Mouse (Mus musculus): ENCODE data around the gene Nlgn3.
"Not testable (repeated sequence)": the region's sequence is repeated elsewhere in the genome, so short reads cannot be mapped to it uniquely, and the experiment has no call there.

Gene Nlgn3

DNA sequence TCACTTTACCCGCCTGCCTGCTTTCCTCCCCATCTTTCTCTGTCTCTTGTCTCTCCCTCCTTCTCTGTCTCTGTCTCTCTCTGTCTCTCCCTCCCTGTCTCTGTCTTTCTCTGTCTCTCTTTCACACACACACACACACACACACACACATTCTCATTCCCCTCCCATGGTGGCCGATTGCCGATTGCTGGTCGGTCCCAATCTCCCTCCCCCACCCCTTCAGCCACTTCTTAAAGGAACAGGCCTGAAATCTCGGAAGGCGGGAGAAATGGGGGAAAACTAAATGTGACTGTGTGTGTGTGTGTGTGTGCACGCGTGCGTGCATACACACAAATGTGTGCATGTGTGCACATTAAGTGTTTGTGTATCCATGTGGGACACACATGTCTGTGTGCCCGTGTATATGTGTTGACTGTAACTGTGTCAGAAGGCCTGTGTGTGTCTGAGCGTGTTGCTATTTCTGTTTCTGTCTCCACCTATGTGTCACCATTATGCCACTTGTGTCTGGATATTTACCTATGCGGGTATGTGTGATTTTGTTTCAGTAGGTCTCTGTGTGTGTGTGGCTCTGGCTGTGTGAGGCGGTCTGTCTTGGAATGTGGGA is 1.6 kb downstream of the Nlgn3 start:
- DNase-seq, result no peak

DNA sequence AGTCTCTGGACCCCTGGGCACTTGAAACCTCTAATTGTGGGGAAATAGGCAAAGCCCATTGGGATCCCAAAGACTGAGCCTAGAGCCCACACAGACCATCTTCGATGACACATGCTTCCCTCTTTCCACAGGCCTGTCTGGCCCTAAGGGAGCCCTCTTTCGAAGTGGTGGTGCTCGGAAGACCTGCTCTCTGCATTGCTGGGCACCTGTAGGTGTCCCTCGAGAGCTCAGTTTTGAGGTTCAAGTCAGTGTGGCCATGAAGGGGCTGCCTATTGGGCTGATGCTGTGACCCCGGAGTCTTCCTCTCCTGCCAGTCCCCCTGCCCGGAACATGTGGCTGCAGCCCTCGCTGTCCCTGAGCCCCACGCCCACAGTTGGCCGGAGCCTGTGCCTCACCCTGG is 2.7 kb downstream of the Nlgn3 start:
- no peak for DNase-seq

DNA sequence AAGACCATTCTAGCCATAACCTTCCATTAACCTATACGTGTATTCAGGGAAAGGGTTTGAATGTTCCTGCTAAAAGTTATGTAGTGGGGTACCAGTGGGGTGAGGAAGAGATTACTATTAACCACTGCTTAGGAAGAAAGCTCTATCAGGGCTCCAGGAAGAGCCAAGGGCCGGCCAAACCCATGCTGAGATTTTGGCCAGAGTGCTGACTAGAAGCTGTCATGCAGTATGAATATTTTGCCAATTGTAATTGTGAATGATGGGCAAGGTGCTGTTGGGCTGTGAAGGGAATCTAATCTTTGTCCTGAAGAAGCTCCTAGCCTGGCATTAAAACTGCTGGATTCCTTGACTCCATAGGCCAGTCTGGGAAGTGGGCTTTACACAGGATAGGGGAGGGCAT is 5.7 kb downstream of the Nlgn3 start:
- DNase-seq, result no peak

DNA sequence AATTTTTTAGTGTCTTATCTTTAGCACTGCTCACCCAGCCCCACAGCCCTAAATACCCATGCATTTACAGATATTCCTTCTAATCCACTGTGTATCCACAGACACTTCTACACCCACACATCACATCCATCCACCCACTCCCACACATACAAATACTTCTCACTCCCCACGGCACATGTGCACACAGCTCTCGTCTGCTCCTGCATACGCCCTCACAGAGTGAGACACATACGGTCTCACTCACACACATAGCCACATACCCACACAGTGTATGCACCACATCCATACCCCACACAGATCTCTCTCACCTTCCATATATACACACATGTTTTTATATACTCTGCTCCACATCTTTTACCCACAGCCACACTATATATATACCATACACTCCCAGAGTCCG is 10.3 kb downstream of the Nlgn3 start:
- DNase-seq, result no peak

DNA sequence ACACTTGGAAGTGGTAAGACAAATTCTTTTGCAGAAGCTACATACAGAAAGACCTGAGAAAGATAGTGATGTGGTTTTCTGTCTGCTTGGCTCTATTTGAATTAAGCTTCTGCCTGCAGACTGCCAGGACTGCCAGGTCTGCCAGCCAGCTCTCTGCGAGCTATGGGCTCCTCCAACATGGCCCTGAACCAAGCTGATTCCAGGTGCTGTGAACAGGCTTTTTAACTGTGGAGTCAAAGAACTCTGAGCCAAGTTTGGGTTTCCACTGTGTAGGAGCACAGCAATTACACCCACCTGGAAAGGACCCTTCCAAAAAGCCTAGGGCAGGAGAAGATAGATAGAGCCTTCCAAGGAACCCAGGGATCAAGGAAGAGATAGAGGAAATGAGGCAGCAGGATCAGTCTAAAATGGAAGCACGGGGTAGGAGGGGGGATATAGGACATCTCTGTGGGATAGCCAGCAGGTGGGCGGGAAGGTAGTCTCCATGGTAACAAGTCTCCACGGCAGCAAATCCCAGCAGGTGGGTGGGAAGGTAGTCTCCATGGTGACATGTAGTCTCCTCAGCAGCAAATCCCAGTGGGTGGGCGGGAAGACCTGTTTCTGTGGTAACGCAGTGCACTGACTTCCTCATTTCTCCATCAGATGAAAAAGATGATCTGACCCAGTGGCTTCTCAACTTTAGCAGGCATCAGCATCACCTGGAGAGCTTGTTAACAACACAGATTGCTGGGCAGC is 14.8 kb downstream of the Nlgn3 start:
- peak; percentile 76 for DNase-seq

DNA sequence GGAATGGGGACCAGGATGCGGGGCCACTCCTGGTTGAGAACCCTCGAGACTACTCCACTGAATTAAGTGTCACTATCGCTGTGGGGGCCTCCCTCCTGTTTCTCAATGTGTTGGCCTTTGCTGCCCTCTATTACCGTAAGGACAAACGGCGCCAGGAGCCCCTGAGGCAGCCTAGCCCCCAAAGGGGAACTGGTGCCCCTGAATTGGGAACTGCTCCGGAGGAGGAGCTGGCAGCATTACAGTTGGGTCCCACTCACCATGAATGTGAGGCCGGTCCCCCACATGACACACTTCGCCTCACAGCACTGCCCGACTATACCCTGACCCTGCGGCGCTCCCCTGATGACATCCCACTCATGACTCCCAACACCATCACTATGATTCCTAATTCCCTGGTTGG is 20.8 kb downstream of the Nlgn3 start:
- no peak for DNase-seq

DNA sequence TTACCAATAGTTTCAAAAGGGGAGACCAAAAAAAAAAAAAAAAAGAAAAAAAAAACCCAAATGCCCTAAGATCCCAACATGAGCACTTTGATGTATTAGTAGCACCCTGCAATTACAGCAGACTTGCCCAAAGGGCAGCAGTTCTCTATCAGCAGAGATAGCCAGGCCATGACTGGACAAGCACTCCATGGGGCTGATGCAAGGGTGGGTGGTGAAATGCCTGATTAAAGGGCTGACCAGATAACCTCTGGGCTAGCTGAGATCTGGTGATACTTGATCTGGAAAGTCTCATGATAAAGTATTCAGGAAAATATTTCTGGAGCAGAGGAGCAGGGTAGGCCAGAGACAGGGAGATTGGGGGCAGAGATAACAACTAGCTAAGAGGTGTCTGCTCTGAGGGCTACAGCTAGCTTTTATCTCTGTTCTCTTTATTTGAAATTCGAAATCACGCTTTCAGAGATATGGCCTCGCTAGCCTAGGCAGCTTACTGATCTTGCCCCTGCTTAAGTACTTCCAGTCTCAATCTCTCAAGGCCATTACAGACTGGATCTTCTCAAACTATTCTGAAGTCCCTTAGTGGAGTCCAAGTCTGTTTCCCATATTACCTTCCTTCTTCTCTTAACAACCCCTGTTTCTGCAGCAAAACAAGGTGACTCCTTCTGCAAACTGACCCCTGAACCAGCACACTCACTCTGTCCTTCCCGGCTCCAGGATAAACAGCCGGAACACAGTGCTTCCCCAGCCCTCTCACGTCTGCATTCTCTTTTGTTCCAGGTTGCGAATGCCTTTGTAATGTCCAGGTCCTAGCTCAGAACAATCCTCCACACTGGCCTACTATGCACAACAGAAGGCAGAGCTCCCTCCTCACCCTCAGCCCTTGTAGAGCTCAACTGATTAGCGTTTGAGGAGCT is 27.3 kb downstream of the Nlgn3 start:
- DNase-seq, result no peak

DNA sequence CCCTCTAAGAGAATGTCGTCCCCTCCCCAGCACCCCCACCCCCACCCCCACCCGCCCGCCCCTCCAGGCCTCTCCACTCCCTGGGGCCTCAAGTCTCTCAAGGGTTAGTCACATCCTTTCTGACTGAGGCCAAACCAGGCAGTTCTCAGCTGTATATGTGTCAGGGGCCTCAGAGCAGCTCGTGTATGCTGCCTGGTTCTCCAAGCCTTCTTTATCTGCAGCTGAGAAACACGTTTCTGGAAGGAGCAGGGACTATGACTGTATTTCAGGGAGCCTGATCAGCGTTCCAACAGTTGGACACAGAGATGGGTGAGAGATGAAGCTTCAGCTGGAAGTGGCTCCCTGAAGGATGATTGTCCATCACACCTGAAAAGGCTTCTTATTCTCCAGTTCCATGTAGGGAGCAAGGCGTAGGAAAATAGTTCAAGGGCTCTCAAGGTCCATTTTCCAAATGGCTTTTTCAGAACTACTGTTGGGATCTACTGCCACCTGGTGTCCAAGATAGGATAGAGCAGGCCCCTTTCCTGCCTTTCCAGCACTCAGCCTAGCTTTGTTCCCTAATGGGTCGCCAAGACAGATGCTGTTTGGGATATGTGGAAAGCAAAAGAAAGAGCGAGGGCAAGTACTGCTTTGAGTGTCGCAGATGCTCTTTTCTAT is 30.5 kb downstream of the Nlgn3 start:
- DNase-seq, result peak; percentile 53

DNA sequence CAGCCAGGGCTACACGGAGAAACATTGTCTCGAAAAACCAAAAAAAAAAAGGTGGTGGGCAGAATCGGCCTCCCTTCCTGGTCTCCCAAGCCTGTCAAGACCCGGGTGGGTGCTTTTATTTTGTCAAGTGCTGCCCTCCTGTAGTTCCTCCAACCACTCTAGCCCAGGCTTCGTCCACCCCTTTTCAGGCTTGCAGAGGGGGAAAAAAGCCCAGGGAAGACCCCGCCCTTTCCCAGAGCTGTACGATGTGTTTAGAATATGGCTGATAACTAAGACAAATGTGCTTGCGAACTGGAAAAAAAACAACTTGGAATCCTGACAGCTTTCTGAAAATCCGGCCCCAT is 33.0 kb downstream of the Nlgn3 start:
- no peak for DNase-seq

DNA sequence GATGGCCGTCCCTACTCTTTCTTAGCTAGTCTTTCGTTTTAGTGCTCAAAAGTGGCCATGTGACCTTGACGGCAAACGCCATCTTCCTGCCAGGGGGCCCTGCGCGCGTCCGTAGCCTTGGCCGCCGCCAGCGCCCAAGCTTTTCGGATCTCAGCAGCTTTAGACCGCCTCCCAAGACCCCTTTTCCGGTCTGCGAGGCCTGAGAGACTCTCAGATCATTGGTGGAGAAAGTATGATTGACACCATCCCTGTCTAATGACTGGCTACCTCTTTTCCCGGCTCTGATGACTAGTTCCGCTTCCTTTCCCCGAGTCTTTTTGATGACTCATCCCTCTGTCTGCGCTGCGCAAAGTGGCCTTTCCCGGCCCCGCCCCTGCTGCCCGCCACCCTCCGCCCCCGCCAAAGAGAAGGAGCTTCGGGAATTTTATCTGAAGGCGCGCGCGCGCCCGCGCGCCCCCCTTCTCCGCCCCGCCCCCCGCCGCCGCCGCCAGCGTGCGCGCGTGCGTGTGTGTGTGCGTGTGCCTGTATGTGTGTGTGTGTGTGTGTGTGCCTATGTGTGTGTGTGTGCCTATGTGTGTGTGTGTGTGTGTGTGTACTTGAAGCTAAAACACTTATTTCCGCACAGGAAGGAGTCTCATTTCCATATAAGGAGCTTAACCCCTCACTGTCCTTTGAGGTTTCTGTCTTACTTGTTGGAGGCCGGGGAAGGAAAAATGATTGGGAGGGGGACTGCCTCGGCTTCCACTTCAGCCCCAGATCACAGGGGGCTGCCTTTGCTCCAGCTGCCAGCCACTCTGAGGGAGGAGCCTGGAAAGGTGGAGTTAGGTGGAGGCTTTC is 33.6 kb downstream of the Nlgn3 start:
- DNase-seq, result peak; percentile 85

DNA sequence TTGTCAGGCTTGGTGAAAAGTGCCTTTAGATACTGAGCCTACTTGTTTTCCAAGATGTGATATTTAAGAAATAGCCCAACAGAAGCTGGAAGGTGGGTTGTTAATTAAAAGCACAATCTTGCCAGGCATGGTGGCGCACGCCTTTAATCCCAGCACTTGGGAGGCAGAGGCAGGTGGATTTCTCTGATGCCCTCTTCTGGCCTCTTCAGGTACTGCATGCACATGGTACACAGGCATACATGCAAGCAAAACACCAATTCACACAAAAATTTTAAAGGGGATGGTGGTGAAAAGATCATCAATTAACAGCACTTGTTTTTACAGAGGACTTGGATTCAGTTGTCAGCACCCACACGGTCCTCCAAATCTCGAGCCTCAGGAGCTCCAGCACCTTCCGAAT is 35.6 kb downstream of the Nlgn3 start:
- DNase-seq, result no peak

DNA sequence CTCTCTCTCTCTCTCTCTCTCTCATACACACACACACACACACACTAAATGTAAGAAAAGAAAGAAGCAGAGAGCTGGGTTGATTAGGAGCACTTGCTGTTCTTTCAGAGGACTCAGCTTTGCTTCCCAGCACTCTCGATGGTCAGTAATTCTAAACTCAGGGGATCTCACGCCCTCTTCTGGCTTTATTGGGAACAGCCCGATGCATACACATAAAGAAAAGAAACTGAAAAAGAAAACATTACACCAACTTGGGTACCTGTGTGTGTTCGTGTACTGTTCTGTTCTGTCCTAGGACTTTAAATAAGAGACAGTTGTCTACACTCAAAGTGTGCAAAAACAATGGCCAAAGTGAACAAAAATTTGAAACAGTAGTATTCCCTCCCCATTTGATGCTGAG is 39.7 kb downstream of the Nlgn3 start:
- DNase-seq, result no peak

DNA sequence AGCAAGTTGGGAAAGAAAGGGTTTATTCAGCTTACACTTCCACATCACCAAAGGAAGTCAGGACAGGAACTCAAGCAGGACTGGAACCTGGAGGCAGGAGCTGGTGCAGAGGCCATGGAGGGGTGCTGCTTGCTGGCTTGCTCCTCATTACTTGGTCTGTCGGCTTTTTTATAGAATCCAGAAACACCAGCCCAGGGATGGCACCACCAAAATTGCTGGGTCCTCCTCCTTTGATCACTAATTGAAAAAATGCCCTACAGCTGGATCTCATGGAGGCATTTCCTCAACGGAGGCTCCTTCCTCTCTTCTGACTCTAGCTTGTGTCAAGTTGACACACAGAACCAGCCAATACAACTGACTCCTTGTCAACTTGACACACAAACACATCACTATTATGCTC is 43.9 kb downstream of the Nlgn3 start:
- DNase-seq, result not testable (repeated sequence)

DNA sequence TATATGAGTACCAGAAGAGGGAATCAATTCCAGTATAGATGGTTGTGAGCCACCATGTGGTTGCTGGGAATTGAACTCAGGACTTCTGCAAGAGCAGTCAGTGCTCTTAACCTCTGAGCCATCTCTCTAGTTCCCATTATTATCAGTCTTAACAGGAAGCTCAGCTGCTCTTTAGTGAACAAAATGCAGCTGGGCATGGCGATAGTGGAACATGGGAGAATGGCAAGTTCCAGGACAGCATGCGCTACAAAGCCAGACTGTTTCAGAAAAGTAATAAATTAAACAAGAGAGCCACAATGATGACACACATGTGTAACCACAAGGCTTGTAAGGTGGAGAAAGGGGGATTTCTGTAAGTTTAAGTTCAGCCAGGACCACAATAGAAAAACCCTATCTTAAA is 46.5 kb downstream of the Nlgn3 start:
- no peak for DNase-seq

DNA sequence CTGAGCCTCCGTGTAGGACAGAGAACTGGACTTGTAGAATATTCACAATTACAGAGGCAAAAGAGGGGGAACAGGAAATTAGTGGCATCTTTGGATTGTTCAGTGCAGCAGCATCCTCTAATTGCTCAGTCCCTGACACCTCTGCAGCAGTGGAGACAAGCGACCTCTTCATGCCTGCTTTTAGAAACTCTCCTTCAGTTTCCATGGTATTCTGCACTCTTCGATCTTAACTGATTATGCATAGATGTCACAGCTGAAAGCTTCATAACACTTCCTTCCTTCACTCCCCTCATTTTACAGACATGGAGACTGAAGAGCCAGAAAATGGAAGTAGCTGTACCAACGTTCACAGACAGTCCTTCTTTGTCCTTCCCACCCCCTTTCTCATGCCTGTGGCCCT is 47.5 kb downstream of the Nlgn3 start:
- DNase-seq, result no peak

DNA sequence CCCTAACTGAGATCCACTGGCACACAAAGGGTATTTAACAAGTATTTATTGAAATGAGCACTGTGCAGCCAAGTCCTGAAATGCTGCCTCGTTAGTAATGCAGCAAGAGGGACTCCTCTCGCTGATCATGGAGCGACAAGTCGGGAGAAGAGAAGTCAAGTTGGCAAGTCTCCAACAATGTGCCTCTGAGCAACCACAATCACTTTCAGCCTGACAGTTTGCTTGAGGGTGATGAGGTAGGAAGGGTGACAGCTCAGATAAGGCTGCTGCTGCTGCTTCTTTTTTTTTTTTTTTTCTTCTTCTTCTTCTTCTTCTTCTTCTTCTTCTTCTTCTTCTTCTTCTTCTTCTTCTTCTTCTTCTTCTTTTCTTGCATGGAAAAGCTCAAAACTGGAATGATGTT is 52.2 kb downstream of the Nlgn3 start:
- no peak for DNase-seq

DNA sequence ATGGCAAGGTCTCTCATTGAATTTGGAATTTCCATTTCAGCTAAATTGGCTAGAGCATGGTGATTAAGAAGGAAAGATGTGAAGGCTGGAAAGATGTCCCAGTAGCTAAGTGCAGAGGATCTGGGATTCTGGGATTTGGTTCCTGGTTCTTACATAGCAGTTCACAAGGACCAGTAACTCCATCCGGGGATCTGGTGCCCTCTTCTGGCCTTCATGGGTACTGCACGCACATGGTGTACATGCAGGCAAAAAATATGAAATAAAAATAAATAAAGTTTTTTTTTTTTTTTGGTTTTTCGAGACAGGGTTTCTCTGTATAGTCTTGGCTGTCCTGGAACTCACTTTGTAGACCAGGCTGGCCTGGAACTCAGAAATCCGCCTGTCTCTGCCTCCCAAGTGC is 59.9 kb downstream of the Nlgn3 start:
- DNase-seq, result not testable (repeated sequence)

DNA sequence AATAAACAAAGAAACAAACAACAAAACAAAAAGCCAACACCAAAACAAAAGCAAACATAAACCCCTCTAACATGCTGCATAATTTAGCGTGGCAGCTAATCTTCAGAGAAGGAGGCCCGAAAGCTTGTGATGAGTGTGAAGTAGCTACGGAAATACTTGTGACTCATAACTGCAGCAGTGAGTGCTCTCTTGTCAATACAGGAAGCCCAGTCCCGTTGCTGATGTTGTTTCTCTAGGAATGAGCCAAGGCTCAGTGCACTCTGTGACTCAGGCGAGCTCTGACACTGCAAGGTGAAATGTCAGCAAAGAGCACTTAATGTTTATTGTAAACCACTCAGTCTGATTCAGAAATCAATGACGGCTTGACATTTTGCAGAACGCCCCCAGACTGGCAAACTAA is 70.0 kb downstream of the Nlgn3 start:
- DNase-seq, result no peak

DNA sequence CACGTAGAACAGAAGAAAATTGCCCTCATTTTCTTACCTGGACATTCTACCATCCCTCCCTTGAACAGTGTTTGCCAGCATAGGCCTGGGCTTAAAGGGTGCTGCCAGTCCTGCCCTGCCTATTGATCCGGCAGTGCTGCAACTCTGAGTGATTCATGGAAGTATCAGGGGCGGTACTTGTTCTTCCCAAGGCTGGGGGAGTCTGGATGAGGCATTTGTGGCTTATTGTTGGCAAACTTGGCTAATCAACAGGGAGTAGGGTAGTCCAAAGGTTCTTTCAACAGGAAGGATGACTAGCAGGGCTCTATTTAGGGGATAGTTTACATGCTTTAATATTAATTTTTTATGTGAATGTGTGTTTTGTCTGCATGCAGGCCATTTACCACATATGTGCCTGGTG is 71.6 kb downstream of the Nlgn3 start:
- no peak for DNase-seq

DNA sequence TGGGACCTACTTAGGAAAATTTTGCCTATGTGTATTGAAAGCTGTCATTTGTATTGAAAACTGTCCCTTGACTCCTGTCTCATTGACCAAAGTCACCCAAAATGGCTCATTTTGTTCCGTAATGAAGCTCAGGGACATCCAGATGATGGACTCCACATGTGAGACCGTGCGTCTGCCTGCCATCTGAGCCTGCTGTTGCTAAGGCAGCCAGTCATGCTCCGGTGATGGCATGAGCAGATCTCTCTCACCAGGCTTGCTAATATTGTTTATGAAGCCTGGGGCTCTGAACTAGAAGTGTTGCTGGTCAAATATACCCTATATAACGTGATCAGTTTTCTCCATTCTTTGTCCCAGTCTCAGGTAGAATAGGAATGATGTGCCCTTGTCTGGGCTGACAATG is 74.0 kb downstream of the Nlgn3 start:
- DNase-seq, result no peak

Measured in right cerebral cortex, postnatal 25 days (tissue).